Mouse (Mus musculus) olfactory bulb, adult 2 months (tissue): Measurements from ENCODE around the gene Dgke. TPM values are rescaled to one million over a fixed set of nuclear protein-coding genes. Genes with fewer than 3 reads are reported as not detected.

Source experiments
- H3K27ac ChIP-seq: fragments of 200-500 bp; 2 replicates; pipeline ENCODE4 v1.5.1; 2012; ENCODE audit warnings: low read depth, low read length; ENCODE audit not compliant: insufficient read depth
- H3K4me1 ChIP-seq: fragments of 200-500 bp; 2 replicates; pipeline ENCODE4 v1.6.1; 2012; ENCODE audit warnings: low read length; ENCODE audit not compliant: control insufficient read depth, insufficient read depth
- H3K4me3 ChIP-seq: fragments of 200-500 bp; 2 replicates; pipeline ENCODE4 v1.5.1; 2012; ENCODE audit warnings: mild to moderate bottlenecking, low read depth, low read length, moderate library complexity; ENCODE audit not compliant: insufficient read depth
- CTCF ChIP-seq: fragments of 200-500 bp; IDR thresholded peaks from 2 replicates; pipeline ENCODE4 v1.5.1; 2012; ENCODE audit warnings: low read depth, mild to moderate bottlenecking, low read length, moderate library complexity; ENCODE audit not compliant: insufficient read depth
- POLR2A ChIP-seq: fragments of 200-500 bp; IDR thresholded peaks from 2 replicates; pipeline ENCODE4 v1.6.1; 2012; ENCODE audit warnings: mild to moderate bottlenecking, low read depth, low read length, moderate library complexity; ENCODE audit not compliant: insufficient read depth
- WGBS: fragments of 180-500 bp; shearing (Covaris S2); methylation state at CpG from one replicate; pipeline ENCODE4 v1.1.7; 2018; 5-methylcytosine and 5-hydroxymethylcytosine counted together
- polyA plus RNA-seq: library from polyadenylated mRNA; stranded (reverse); fragments of >200 nt; gene quantifications from 2 replicates; pipeline ENCODE4 v1.2.4, GENCODE M21; 2012; ENCODE audit warnings: low replicate concordance; ENCODE audit not compliant: missing spikeins, insufficient read depth, insufficient read length

Dgke gene
- polyA plus RNA-seq, 1 experiment, result 99.2 TPM

DNA sequence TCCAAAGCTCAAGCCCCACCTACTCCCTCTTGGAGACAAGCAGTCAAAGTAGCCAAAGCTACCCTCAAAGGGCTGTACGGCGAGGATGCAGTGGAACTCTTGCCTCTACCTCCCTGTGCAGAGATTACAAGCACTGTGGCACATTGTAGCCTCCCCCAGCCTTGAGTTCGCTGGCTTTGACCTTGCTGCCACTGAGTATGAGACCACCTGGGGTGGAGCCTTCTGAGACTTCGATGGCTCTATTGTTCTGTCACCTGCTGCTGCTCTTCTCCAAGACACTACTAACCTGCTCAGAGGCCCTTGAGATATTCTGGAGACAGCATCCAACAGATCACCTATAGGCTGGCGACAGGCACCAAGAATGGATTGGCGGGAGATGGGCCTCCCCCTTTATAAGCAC lies 36.1 kb downstream of the Dgke start:
- Histone ChIP-seq H3K27ac (no peak overlapping the region), H3K4me1 (no peaks in the 10 kb centered on the region), H3K4me3 (no peak overlapping the region)
- WGBS, result 83% methylated on average over 6 of the region's 6 CpGs
- TF ChIP-seq POLR2A, result no peak
- TF ChIP-seq CTCF, result no peak

GRCm38 (mm10) chr11:89028871-89029405 lies 37.7 kb downstream of the Dgke start:
- Histone ChIP-seq H3K4me3 (no peak overlapping the region), H3K27ac (no peak overlapping the region), H3K4me1 (no peaks in the 10 kb centered on the region)
- WGBS, result 72% methylated on average over 10 of the region's 10 CpGs
- TF ChIP-seq CTCF (no peak), POLR2A (no peak)

GRCm38 (mm10) chr11:89027955-89028361 lies 38.7 kb downstream of the Dgke start:
- WGBS, result 72% methylated on average over 10 of the region's 10 CpGs
- Histone ChIP-seq H3K4me3 (no peak overlapping the region), H3K4me1 (no peaks in the 10 kb centered on the region), H3K27ac (no peak overlapping the region)
- no peak for TF ChIP-seq CTCF
- no peak for TF ChIP-seq POLR2A

DNA sequence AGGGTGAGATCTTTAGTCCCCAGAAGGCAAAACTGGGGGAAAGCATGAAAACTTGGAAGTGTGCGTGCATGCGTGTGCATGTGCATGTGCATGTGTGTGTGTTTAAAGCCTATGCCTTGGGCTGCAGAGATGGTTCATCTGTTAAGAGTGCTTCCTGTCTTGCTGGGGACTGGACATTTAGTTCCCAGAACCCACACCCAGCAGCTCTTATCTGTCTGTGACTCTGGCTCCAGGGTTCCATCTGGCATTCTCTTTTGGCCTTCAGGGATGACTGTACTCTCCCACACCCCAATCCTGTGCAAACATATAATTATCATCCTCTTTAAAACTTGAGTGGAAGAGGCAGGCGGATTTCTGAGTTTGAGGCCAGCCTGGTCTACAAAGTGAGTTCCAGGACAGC lies 40.5 kb downstream of the Dgke start:
- H3K27ac ChIP-seq, result no peak overlapping the region
- H3K4me1 ChIP-seq, result no peaks in the 10 kb centered on the region; the same call in 1 of the 2 replicates
- WGBS, result 91% methylated on average over 3 of the region's 3 CpGs
- H3K4me3 ChIP-seq, result no peak overlapping the region
- no peak for TF ChIP-seq POLR2A
- no peak for TF ChIP-seq CTCF

- 82% methylated on average over 3 of the region's 3 CpGs for WGBS
- TF ChIP-seq CTCF (no peak), POLR2A (no peak)
- H3K4me1 ChIP-seq, result no peaks in the 10 kb centered on the region; the same call in 1 of the 2 replicates
- no peak overlapping the region for H3K27ac ChIP-seq
- no peak overlapping the region for H3K4me3 ChIP-seq
Observed at GRCm38 (mm10) chr11:89025603-89026002, 41.0 kb downstream of the Dgke start.

GRCm38 (mm10) chr11:89024181-89024881 lies 42.3 kb downstream of the Dgke start:
- WGBS, result 57% methylated on average over 11 of the region's 11 CpGs
- TF ChIP-seq CTCF (no peak), POLR2A (no peak)

GRCm38 (mm10) chr11:89023477-89023876 lies 43.2 kb downstream of the Dgke start:
- Histone ChIP-seq H3K4me1 (no peaks in the 10 kb centered on the region; the same call in 1 of the 2 replicates), H3K27ac (no peak overlapping the region), H3K4me3 (no peak overlapping the region)
- 75% methylated on average over 10 of the region's 10 CpGs for WGBS
- no peak for TF ChIP-seq POLR2A
- TF ChIP-seq CTCF, result no peak

More at GRCm38 (mm10) chr11:89024181-89024881, 42.3 kb downstream of the Dgke start:
- Histone ChIP-seq H3K4me3 (no peak overlapping the region), H3K27ac (no peak overlapping the region), H3K4me1 (no peaks in the 10 kb centered on the region; the same call in 1 of the 2 replicates)

DNA sequence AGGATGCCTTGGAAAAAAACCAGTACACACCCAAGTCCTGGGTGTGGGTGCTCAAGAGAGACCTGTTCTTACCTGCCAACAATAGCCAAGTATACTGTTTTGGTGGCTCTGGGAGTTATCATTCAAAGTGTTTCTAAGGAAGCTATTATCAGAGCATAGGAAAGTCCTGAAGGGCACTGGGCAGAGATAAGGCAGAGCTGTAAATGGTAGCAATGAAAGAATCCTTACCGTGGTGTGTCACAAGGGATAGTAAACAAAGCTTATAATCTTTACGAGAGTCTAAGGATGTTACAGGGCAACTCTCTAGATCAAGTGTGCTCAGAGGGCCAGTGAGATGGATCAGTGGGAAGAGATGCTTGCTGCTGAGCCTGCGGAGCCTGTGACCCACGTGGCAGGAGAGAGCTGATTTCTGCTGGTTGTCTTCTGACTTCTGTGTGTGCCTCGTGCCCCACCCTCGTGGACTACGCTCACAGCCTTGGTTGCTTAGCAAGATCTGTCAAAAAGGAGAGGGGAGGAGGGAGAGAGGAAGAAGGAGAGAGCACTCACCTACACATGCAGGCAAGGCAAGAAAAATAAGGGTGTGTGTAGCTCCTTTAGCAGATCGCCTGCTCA lies 44.4 kb downstream of the Dgke start:
- Histone ChIP-seq H3K4me3 (no peak overlapping the region), H3K27ac (no peak overlapping the region), H3K4me1 (no peaks in the 10 kb centered on the region; the same call in 1 of the 2 replicates)
- no peak for TF ChIP-seq POLR2A
- no peak for TF ChIP-seq CTCF
- 77% methylated on average over 8 of the region's 8 CpGs for WGBS

GRCm38 (mm10) chr11:89021687-89022086 lies 45.0 kb downstream of the Dgke start:
- WGBS, result 84% methylated on average over 7 of the region's 7 CpGs
- no peaks in the 10 kb centered on the region; the same call in 1 of the 2 replicates for H3K4me1 ChIP-seq
- no peak overlapping the region for H3K4me3 ChIP-seq
- no peak overlapping the region for H3K27ac ChIP-seq
- TF ChIP-seq CTCF, result no peak
- no peak for TF ChIP-seq POLR2A
